Mouse (Mus musculus): ENCODE measurements at regions not wholly inside any gene's neighbourhood (a gene's known extent, or its start where the extent isn't known, plus 50 kb on each side); places are given as distances from the start of the nearest gene placed in this dataset.

DNA sequence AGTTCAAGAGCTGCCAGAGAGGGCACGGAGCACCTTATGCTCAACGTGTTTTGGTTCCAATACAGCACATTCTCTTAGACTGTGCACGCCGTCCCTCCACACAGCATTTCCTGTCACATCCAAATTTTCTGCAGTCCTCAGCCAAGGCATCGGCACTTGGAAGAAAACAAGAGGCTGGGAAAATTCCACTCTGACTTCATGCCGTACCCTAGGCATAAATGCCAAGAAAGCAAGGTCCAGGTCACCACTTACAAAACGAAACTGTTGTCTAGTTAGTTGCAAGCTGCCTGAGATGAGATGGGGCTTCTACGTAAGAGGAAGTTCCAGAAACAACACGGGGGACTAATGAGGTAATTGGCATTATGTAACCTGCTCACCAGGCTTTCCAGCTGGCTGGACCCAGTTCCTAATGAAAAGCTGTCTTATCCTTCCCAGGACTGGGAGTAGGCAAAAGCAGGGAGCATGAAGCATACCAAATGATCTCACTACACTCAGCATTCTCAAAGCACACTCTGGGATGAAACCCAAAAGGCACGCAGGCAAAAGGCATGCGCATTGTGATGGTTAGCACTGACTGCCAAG is 427.8 kb upstream of the Kif2a start:
- no peak for TF ChIP-seq ZNF384 (IDR thresholded peaks at IDR 0.05; ENCODE audit: low read depth, low read length)
- TF ChIP-seq ELF1 (IDR thresholded peaks at IDR 0.05; ENCODE audit: low read depth, low read length), result no peak
- TF ChIP-seq POLR2A (IDR thresholded peaks at IDR 0.05; ENCODE audit: control insufficient read depth in 1 of 2, insufficient read depth in 1 of 2, low read depth in 1 of 2, low read length in 2 of 2, poor library complexity in 1 of 2), result no peak
- TF ChIP-seq EP300 (IDR thresholded peaks at IDR 0.05; ENCODE audit: low read depth in 1 of 2, low read length in 2 of 2), result no peak
